Mouse (Mus musculus): Measurements from ENCODE around the gene Iqcf4. TPM values are rescaled to one million over a fixed set of nuclear protein-coding genes. Genes with fewer than 3 reads are reported as not detected.

Gene Iqcf4
- total RNA-seq, 2 experiments from 2014 or later, result not detected

- no peak for ATAC-seq (replicated peaks; ENCODE audit: low FRiP score, poor library complexity, severe bottlenecking)
Measured at GRCm38 (mm10) chr9:106519909-106520308, 50.9 kb downstream of the Iqcf4 start.

GRCm38 (mm10) chr9:106519433-106519832 is 51.4 kb downstream of the Iqcf4 start:
- no peak for ATAC-seq (replicated peaks; ENCODE audit: low FRiP score, poor library complexity, severe bottlenecking)

Other genes starting within 250 kb of the Iqcf4 start
- 17.5 and 19.9 TPM in 2 replicates for gene Dusp7, start 202.4 kb downstream of the Iqcf4 start, total RNA-seq (2015; ENCODE audit: low replicate concordance)
- gene Dusp7, start 202.4 kb downstream of the Iqcf4 start, total RNA-seq (2017; ENCODE audit: low replicate concordance), result 3.3 and 4.3 TPM in 2 replicates
- gene Rpl29, start 141.5 kb downstream of the Iqcf4 start, total RNA-seq (2015; ENCODE audit: low replicate concordance), result 553 and 845 TPM in 2 replicates
- 192 and 282 TPM in 2 replicates for gene Rpl29, start 141.5 kb downstream of the Iqcf4 start, total RNA-seq (2017; ENCODE audit: low replicate concordance)
- 0.77 and 4.2 TPM in 2 replicates for gene Acy1, start 132.7 kb downstream of the Iqcf4 start, total RNA-seq (2015; ENCODE audit: low replicate concordance)
- gene Acy1, start 132.7 kb downstream of the Iqcf4 start, total RNA-seq (2017; ENCODE audit: low replicate concordance), result 4.5 and 7.4 TPM in 2 replicates
- 2.5 TPM in 1 of 2 replicates, not detected in the other for gene Abhd14b, start 123.5 kb downstream of the Iqcf4 start, total RNA-seq (2015; ENCODE audit: low replicate concordance)
- gene Abhd14b, start 123.5 kb downstream of the Iqcf4 start, total RNA-seq (2017; ENCODE audit: low replicate concordance), result 0.26 TPM in 1 of 2 replicates, not detected in the other
- 0.77 and 7.3 TPM in 2 replicates for gene Abhd14a, start 123.3 kb downstream of the Iqcf4 start, total RNA-seq (2015; ENCODE audit: low replicate concordance)
- gene Abhd14a, start 123.3 kb downstream of the Iqcf4 start, total RNA-seq (2017; ENCODE audit: low replicate concordance), result 0.84 and 3.2 TPM in 2 replicates
- not detected in 2 replicates for gene Pcbp4, start 117.7 kb downstream of the Iqcf4 start, total RNA-seq (2015; ENCODE audit: low replicate concordance)
- not detected in 2 replicates for gene Pcbp4, start 117.7 kb downstream of the Iqcf4 start, total RNA-seq (2017; ENCODE audit: low replicate concordance)
- gene Gpr62, start 105.1 kb downstream of the Iqcf4 start, total RNA-seq (2015; ENCODE audit: low replicate concordance), result not detected in 2 replicates
- gene Gpr62, start 105.1 kb downstream of the Iqcf4 start, total RNA-seq (2017; ENCODE audit: low replicate concordance), result not detected in 2 replicates
- gene Rrp9, start 95.0 kb downstream of the Iqcf4 start, total RNA-seq (2015; ENCODE audit: low replicate concordance), result 3.5 and 4.6 TPM in 2 replicates
- gene Rrp9, start 95.0 kb downstream of the Iqcf4 start, total RNA-seq (2017; ENCODE audit: low replicate concordance), result 5.7 and 6.4 TPM in 2 replicates
- 1.7 and 7.3 TPM in 2 replicates for gene Parp3, start 94.0 kb downstream of the Iqcf4 start, total RNA-seq (2015; ENCODE audit: low replicate concordance)
- 1.4 and 7.4 TPM in 2 replicates for gene Parp3, start 94.0 kb downstream of the Iqcf4 start, total RNA-seq (2017; ENCODE audit: low replicate concordance)
- not detected in 2 replicates for gene Iqcf1, start 71.0 kb downstream of the Iqcf4 start, total RNA-seq (2015; ENCODE audit: low replicate concordance)
- gene Iqcf1, start 71.0 kb downstream of the Iqcf4 start, total RNA-seq (2017; ENCODE audit: low replicate concordance), result not detected in 2 replicates
- not detected in 2 replicates for gene Iqcf5, start 56.4 kb downstream of the Iqcf4 start, total RNA-seq (2015; ENCODE audit: low replicate concordance)
- not detected in 2 replicates for gene Iqcf5, start 56.4 kb downstream of the Iqcf4 start, total RNA-seq (2017; ENCODE audit: low replicate concordance)
- gene Iqcf3, start 9.4 kb downstream of the Iqcf4 start, total RNA-seq (2015; ENCODE audit: low replicate concordance), result not detected in 2 replicates
- gene Iqcf3, start 9.4 kb downstream of the Iqcf4 start, total RNA-seq (2017; ENCODE audit: low replicate concordance), result not detected in 2 replicates
- gene Iqcf6, start 55.6 kb upstream of the Iqcf4 start, total RNA-seq (2015; ENCODE audit: low replicate concordance), result not detected in 2 replicates
- not detected in 2 replicates for gene Iqcf6, start 55.6 kb upstream of the Iqcf4 start, total RNA-seq (2017; ENCODE audit: low replicate concordance)
- not detected in 2 replicates for gene Grm2, start 85.1 kb upstream of the Iqcf4 start, total RNA-seq (2015; ENCODE audit: low replicate concordance)
- not detected in 2 replicates for gene Grm2, start 85.1 kb upstream of the Iqcf4 start, total RNA-seq (2017; ENCODE audit: low replicate concordance)
- gene Tex264, start 114.9 kb upstream of the Iqcf4 start, total RNA-seq (2015; ENCODE audit: low replicate concordance), result 1.9 and 9.0 TPM in 2 replicates
- 8.8 and 10.9 TPM in 2 replicates for gene Tex264, start 114.9 kb upstream of the Iqcf4 start, total RNA-seq (2017; ENCODE audit: low replicate concordance)
- gene Rad54l2, start 218.2 kb upstream of the Iqcf4 start, total RNA-seq (2015; ENCODE audit: low replicate concordance), result 2.1 and 4.4 TPM in 2 replicates
- 2.9 and 3.2 TPM in 2 replicates for gene Rad54l2, start 218.2 kb upstream of the Iqcf4 start, total RNA-seq (2017; ENCODE audit: low replicate concordance)